Mouse (Mus musculus) kidney, adult 9 months (tissue): ENCODE data around the gene Scamp5.
"Not testable (repeated sequence)": the region's sequence is repeated elsewhere in the genome, so short reads cannot be mapped to it uniquely, and the experiment has no call there.

ENCODE experiments used
- DNase-seq: peaks from one replicate; pipeline ENCODE4 v3.0.0; 2022

Scamp5 gene

GRCm38 (mm10) chr9:57449715-57450114, 18.1 kb downstream of the Scamp5 start:
- no peak for DNase-seq

- no peak for DNase-seq
Observed at GRCm38 (mm10) chr9:57440620-57441019, 27.2 kb downstream of the Scamp5 start.

GRCm38 (mm10) chr9:57439522-57440295, 28.2 kb downstream of the Scamp5 start, which contains the start of gene Ppcdc:
Ppcdc (minus strand) TSS chr9:57440124.
- DNase-seq = peak; percentile 97

GRCm38 (mm10) chr9:57439083-57439482, 28.8 kb downstream of the Scamp5 start:
- peak; percentile 32 for DNase-seq

DNA sequence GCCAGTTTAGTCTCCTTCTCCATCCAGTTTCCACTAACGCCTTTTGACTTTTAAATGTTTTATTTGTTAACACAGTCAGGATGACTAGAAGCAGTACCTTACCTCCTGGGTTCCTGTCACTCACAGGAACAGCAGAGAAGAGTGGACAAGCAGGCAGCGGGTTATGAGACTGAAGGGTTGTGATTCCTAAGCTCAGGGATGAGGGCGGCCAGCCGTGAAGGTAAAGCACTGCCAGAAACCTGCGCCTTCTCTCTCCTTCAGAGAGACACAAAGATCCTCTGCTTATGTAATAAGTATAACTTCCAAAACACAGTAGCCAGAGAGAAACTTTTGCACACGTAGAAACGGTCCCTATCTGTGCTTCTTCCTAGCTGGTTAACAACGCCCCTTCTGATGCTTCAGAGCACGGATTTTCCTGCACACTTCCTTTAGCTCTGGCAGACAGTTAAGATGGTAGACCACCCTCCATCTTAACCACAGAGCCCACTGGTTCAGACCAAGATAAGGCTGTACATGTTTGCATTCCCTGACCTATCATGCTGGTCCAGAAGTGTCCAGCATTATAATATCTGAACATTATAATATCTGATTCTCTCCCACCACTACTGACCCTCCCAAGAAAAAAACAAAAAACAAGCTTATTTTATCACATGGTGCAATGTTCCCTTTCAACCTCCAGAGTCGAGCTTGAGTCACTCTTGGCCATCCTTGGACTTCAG, 29.8 kb downstream of the Scamp5 start:
- peak; percentile 66 for DNase-seq

- DNase-seq = no peak
Observed at GRCm38 (mm10) chr9:57436166-57436565, 31.7 kb downstream of the Scamp5 start.

DNA sequence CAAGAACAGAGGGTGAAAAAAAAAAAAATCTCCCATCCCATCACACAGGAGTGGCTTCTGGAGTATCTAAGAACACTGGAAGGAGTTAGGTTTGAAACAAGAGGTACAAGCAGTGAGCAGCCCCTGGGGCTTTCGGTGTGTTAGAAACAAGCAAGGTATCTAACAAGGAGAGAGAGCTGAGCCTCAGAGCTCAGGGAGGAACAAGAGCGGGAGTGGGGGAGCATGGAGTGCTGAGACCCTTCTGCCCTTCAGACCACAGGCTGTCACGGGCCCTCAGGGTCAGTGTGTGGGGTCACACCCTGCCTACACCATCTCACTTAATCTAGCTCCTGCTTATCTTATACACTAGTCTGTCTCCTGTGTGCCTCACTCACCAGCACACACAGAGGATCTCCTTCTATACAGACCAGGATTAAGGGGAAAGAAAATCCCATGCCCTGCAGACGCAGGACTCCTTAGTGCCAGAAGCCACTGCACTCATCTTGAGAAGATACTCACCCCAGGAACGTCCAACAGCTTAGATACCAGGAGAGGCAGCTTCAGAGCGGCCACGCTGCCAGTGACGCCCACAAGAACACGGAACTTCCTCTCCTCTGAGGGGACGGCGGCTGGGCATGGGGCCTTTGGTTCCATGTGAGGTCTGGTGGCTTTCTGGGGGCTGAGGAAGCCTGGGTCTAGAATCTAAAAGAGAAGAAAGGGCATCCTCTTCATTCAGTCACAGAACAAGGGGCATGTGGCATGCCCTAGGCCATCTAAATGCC, 33.3 kb downstream of the Scamp5 start:
- no peak for DNase-seq

- DNase-seq = peak; percentile 84
Observed at GRCm38 (mm10) chr9:57433097-57434032, 34.5 kb downstream of the Scamp5 start.

- DNase-seq = no peak
Observed at GRCm38 (mm10) chr9:57432480-57432879, 35.4 kb downstream of the Scamp5 start.

DNA sequence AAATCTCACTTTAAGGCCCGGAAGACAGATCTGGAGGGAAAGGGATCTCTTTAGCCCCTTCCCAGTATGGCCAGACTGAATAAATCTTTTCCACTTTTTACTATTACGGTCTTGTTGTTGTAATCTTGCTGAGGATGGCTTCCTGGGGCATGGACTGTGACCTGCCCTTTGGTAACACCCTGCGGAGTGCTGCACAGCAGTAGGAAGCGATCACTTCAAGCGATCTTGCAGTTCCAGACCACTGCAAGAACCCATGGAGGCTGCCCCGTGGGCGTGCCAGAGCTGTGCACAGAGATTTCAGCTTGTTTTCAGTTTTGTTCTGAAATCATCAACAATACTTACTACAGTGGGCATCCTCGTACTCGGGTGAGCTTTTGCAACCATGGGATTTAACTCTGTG, 36.7 kb downstream of the Scamp5 start:
- peak; percentile 67 for DNase-seq

DNA sequence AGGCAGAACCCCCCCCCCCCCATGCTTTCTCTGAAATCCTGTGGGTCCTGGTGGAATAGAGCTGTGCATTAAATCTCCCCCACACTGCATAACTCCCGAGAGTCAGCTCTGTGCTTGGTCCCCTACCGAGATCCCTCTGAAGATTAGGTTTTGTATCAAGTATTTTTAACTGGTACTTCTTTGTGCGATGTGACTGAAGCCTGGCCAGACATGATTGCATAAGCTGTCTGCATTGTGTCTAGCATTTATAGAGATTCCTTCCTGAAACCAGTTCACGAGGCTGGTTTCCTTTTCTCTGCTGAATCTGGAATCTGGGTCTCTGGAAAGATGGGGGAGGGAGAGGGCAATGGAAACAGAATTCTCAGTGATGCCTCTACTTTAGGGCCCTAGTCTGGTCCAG, 39.5 kb downstream of the Scamp5 start:
- DNase-seq = no peak

DNA sequence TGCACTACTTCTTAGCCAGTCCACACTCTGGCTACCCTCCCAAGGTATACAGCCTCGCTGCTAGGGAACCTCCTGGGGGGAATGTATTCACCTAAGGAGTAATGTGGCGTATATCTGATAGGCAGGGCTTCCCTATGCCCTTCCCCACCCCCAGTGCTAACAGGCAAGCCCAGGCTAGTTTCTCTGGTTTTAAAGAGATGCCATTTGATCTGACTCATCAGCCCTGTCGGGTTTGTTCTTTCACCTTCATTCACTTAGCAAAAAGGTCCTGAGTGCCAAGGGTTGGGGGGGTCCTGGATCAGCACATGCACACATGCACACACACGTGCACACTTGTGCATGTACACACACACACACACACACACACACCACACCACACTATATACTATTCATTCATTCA, 39.9 kb downstream of the Scamp5 start:
- DNase-seq = no peak

- DNase-seq = not testable (repeated sequence)
Observed at GRCm38 (mm10) chr9:57427123-57427522, 40.7 kb downstream of the Scamp5 start.

DNA sequence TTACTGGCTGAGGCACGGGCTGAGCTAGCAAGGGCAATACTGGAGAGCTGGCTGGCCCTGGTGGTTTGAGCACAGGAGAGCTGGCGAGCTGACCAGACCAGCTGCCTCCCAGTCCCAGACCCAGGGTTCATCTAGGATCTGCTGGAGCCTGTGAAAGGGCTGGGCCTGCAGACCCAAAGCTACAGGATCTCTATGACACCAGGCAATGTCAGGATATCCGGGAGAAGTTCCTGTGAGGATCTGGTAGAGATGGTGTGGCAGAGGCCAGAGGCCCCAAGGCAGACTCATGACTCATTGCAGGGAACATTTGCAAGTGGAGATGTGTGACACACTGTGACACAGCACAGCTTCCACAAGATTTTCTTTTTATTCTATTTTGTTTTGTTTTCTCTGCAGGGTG, 42.7 kb downstream of the Scamp5 start:
- DNase-seq = peak; percentile 49

DNA sequence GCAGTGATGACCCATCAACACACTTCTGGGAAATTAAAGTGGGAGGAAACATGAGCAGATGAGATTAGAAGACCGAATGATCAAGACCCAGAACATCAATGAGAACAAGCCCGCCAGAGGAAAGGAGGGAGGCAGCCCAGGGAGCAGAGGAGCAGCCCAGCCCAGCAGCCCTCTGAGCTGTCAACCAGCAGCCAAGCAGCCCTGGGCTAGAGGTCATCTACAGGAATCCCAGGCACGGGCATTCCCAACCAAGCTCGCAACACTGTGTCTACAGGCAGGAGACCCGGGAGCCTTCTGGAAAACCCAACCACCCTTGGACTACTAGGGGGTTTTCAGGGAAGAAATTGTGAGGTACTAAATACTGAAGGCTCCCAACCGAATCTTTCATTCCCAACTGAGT, 43.8 kb downstream of the Scamp5 start:
- no peak for DNase-seq

GRCm38 (mm10) chr9:57421688-57422111, 46.2 kb downstream of the Scamp5 start:
- peak; percentile 26 for DNase-seq

DNA sequence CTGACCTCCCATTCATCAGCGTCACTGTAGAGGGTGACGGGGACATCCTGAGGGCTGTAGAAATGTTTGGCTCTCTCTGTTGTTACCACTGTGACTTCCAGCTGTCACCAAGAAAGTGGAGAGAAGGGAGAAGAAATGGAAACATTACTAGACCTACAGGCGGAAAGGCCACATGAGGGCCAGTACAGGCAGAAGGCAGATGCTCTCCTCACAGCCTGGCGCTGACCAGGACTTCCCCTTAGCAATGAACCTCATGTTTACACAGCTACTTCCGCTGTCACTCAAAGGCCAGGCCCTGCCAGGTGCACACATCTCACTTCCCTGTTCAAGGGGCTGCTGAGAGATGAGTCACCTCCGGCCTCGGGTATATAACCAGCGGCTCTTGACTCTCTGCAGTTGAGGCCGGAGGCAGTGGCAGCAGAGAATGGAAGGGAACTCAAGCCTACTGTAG, 46.7 kb downstream of the Scamp5 start:
- DNase-seq = peak; percentile 81

DNA sequence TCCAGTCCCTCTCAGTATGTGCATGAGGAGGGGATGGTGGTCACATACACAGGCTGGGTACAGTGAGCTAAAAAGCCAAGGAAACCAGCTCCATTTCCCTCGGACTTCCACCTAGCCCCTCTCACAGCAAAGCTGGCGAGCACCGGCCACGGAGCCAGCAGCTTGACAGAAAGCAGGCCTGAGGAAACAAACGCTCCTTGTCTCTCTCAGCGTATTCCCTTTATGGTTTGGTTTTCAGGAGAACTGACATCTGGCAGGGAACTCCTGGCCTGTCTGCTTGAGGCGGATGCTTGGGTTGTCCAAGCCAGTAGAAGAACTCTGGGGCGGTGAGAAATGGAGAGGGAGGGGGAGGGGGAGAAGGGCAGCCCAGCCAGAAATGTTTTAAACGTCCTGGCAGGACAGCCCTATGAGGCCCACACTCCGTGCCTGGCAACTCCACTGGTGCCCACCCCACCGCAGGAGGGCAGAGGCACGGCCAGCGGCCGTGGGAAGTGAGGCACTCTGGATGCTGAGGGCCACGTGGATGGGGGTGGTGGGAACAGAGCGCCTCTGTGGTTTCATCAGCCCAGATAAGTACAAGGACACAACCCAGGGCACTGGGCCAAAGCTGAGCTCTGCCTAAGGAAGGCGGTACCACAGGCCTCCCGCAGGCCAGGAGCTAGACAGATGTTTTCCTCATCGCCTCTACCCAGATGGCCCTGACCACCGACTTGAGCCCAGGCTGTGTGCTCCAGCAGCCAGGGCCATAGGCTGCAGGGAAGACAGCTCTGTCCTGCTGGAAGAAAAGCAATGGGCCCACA, 47.3 kb downstream of the Scamp5 start:
- peak; percentile 79 for DNase-seq

DNA sequence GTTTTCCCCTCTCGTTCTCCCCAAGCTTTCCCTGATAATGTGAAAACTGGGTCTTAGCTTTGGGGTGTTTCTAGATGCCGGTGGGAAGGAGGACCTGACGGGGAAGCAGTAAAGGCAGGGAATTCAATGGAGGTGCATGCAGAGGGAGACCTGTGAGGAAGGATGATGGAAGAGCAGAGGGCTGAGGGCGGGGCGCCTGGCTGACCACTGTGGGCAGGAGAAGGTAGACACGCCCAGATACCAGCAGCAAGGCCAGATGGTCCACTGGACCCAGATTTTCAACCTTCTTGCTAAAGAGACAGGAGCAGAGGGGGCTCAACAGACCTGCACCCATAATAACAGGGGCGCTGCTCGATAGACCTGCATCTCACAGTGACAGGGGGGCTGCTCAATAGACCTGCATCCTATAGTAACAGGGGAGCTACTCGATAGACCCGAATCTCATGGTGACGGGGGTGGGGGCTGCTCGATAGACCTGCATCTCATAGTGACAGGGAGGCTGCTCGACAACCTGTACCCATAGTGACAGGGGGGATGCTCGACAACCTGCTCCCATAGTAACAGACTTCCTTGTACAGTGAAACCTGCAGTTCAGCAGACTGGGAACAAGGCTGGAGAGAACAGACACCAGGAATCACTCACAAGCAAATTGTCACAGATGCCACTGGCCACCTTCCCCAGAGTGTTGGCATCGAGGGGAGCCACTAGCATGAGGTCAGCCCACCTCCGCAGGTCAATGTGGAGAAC, 48.2 kb downstream of the Scamp5 start:
- DNase-seq = no peak

GRCm38 (mm10) chr9:57417341-57417740, 50.5 kb downstream of the Scamp5 start:
- no peak for DNase-seq
